Mouse (Mus musculus): ENCODE measurements at regions not wholly inside any gene's neighbourhood (a gene's known extent, or its start where the extent isn't known, plus 50 kb on each side); places are given as distances from the start of the nearest gene placed in this dataset.

GRCm38 (mm10) chr1:149069570-149069969, 891.5 kb downstream of the Pla2g4a start:
- TF ChIP-seq CTCF (IDR thresholded peaks at IDR 0.05; ENCODE audit: low read depth, low read length) (no peak), POLR2A (IDR thresholded peaks at IDR 0.05; ENCODE audit: extremely low read depth, insufficient read depth, low read length) (no peak)
